Mouse (Mus musculus): ENCODE data around the gene Parvb. TPM values are rescaled to one million over a fixed set of nuclear protein-coding genes. Genes with fewer than 3 reads are reported as not detected.

Parvb gene
- 10 to 100 TPM; 48.4 to 63.3 TPM for total RNA-seq (2021)
- long read RNA-seq, experiment 1, partial matches to known transcripts: 0 of 6 reads
- long read RNA-seq, experiment 1, other reads (novel, unspliced or antisense): 3 of 6 reads
- long read RNA-seq, experiment 2, transcript Parvb-201 (13 exons, 3,784 nt): major isoform, 6 of 12 reads
- long read RNA-seq, experiment 2, partial matches to known transcripts: 0 of 12 reads
- long read RNA-seq, experiment 2, other reads (novel, unspliced or antisense): 6 of 12 reads

GRCm38 (mm10) chr15:84231721-84232561, at the start of gene Parvb:
Gene Parvb, plus strand, starts transcription at chr15:84232043.
- no peak; the same call in 1 of the 2 replicates for TF ChIP-seq CTCF (IDR thresholded peaks at IDR 0.05)
- Histone ChIP-seq H3K27ac (peak within 1 kb of the TSS; percentile 97), H3K4me3 (peak within 1 kb of the TSS; percentile 85)
- intact Hi-C loops (cut with DNase I): no loop called here
- DNase-seq: peak; percentile 81

- H3K27ac ChIP-seq: peak overlapping the region; percentile 28
- TF ChIP-seq CTCF (IDR thresholded peaks at IDR 0.05): no peak
- DNase-seq: peak; percentile 34
- no peak overlapping the region for H3K4me3 ChIP-seq
- intact Hi-C loops (cut with DNase I): no loop called here
Observed at GRCm38 (mm10) chr15:84183967-84184366, 47.9 kb upstream of the Parvb start.

- DNase-seq: no peak
- no peak for TF ChIP-seq CTCF (IDR thresholded peaks at IDR 0.05)
- intact Hi-C loops (cut with DNase I): no loop called here
- H3K27ac ChIP-seq: no peak overlapping the region
- no peak overlapping the region for H3K4me3 ChIP-seq
Observed at GRCm38 (mm10) chr15:84186196-84186595, 45.6 kb upstream of the Parvb start.

- no peak for TF ChIP-seq CTCF (IDR thresholded peaks at IDR 0.05)
- DNase-seq: no peak
- intact Hi-C loops (cut with DNase I): no loop called here
- Histone ChIP-seq H3K27ac (no peak overlapping the region), H3K4me3 (no peak overlapping the region)
Observed at GRCm38 (mm10) chr15:84188887-84189530, 42.8 kb upstream of the Parvb start.

GRCm38 (mm10) chr15:84189881-84190280, 42.0 kb upstream of the Parvb start:
- H3K27ac ChIP-seq: no peak overlapping the region
- intact Hi-C loops (cut with DNase I): loop anchor here (10.0 kb wide), 1 partner anchor 795 kb away; the partner anchor contains the start of gene 5031439G07Rik
- no peak overlapping the region for H3K4me3 ChIP-seq
- no peak for DNase-seq
- TF ChIP-seq CTCF (IDR thresholded peaks at IDR 0.05): no peak

GRCm38 (mm10) chr15:84191724-84192057, 40.2 kb upstream of the Parvb start:
- intact Hi-C loops (cut with DNase I): loop anchor here (10.0 kb wide), 1 partner anchor 793 kb away; the partner anchor contains the start of gene 5031439G07Rik
- no peak for TF ChIP-seq CTCF (IDR thresholded peaks at IDR 0.05)
- peak overlapping the region; percentile 99 for H3K4me3 ChIP-seq
- H3K27ac ChIP-seq: peak overlapping the region; percentile 97
- DNase-seq: no peak

GRCm38 (mm10) chr15:84192058-84192791, 39.6 kb upstream of the Parvb start, which contains the start of gene Samm50:
Gene Samm50, plus strand, starts transcription at chr15:84192241.
- peak within 1 kb of the TSS; percentile 97 for H3K27ac ChIP-seq
- H3K4me3 ChIP-seq: peak within 1 kb of the TSS; percentile 99
- no peak; the same call in 1 of the 2 replicates for TF ChIP-seq CTCF (IDR thresholded peaks at IDR 0.05)
- DNase-seq: peak; percentile 94
- intact Hi-C loops (cut with DNase I): loop anchor here (10.0 kb wide), 1 partner anchor 793 kb away; the partner anchor contains the start of gene 5031439G07Rik

GRCm38 (mm10) chr15:84196486-84197165, 35.2 kb upstream of the Parvb start:
- intact Hi-C loops (cut with DNase I): loop anchor here (10.0 kb wide), 1 partner anchor 788 kb away; the partner anchor contains the start of gene 5031439G07Rik
- H3K4me3 ChIP-seq: no peak overlapping the region
- peak overlapping the region; percentile 61 for H3K27ac ChIP-seq
- TF ChIP-seq CTCF (IDR thresholded peaks at IDR 0.05): no peak
- DNase-seq: no peak

- no peak for DNase-seq
- TF ChIP-seq CTCF (IDR thresholded peaks at IDR 0.05): no peak
- no peak overlapping the region for H3K4me3 ChIP-seq
- no peak overlapping the region for H3K27ac ChIP-seq
- intact Hi-C loops (cut with DNase I): no loop called here
Observed at GRCm38 (mm10) chr15:84207327-84207726, 24.5 kb upstream of the Parvb start.

GRCm38 (mm10) chr15:84209517-84210412, 22.1 kb upstream of the Parvb start:
- H3K4me3 ChIP-seq: no peak overlapping the region
- H3K27ac ChIP-seq: peak overlapping the region; percentile 56
- no peak for DNase-seq
- TF ChIP-seq CTCF (IDR thresholded peaks at IDR 0.05): no peak
- intact Hi-C loops (cut with DNase I): no loop called here

GRCm38 (mm10) chr15:84210461-84210860, 21.4 kb upstream of the Parvb start:
- Histone ChIP-seq H3K4me3 (no peak overlapping the region), H3K27ac (peak overlapping the region; percentile 56)
- DNase-seq: no peak
- intact Hi-C loops (cut with DNase I): no loop called here
- no peak for TF ChIP-seq CTCF (IDR thresholded peaks at IDR 0.05)
